Mouse (Mus musculus) MEL (cell line): Measurements from ENCODE around the gene Rps15. TPM values are rescaled to one million over a fixed set of nuclear protein-coding genes. Genes with fewer than 3 reads are reported as not detected.

Experiments
- DNase-seq: peaks from one replicate; pipeline ENCODE4 v3.0.0; 2011; ENCODE audit warnings: low read depth, low spot score
- H3K27ac ChIP-seq: 2 replicates; pipeline ENCODE4 v1.5.1; 2012; ENCODE audit warnings: low read depth, mild to moderate bottlenecking, control low read depth, low read length, moderate library complexity; ENCODE audit not compliant: control insufficient read depth
- H3K27me3 ChIP-seq, 2 experiments: fragments of 150-350 bp in 1 of 2; sonication (generic) in 1 of 2; 2 replicates each; pipeline ENCODE4 v1.6.1; 2012; ENCODE audit warnings: low read length in 2 of 2, mild to moderate bottlenecking in 2 of 2, improper control_type of control experiment in 1 of 2, moderate library complexity in 1 of 2; ENCODE audit not compliant: insufficient read depth in 2 of 2, control insufficient read depth in 1 of 2
- H3K36me3 ChIP-seq, 2 experiments: 2 replicates each; pipeline ENCODE4 v1.6.1; 2012 to 2014; ENCODE audit warnings: low read length in 2 of 2, improper control_type of control experiment in 1 of 2, inconsistent platforms in 1 of 2, mild to moderate bottlenecking in 1 of 2; ENCODE audit not compliant: insufficient read depth in 2 of 2, control insufficient read depth in 1 of 2
- H3K4me1 ChIP-seq, 2 experiments: fragments of 150-350 bp in 1 of 2; sonication (generic) in 1 of 2; 2 replicates each; pipeline ENCODE4 v1.6.1; 2012; ENCODE audit warnings: low read length in 2 of 2, improper control_type of control experiment in 1 of 2, mild to moderate bottlenecking in 1 of 2; ENCODE audit not compliant: insufficient read depth in 2 of 2, control insufficient read depth in 1 of 2
- H3K4me3 ChIP-seq, 2 experiments: fragments of 150-350 bp in 1 of 2; sonication (generic) in 1 of 2; 2 replicates each; pipeline ENCODE4 v1.5.1; 2012; ENCODE audit warnings: low read depth in 2 of 2, low read length in 2 of 2, mild to moderate bottlenecking in 2 of 2, moderate library complexity in 2 of 2, control low read depth in 1 of 2, improper control_type of control experiment in 1 of 2; ENCODE audit not compliant: control insufficient read depth in 1 of 2, insufficient read depth in 1 of 2
- H3K79me2 ChIP-seq: 2 replicates; pipeline ENCODE4 v1.6.1; 2012; ENCODE audit warnings: mild to moderate bottlenecking, low read length, moderate library complexity; ENCODE audit not compliant: control insufficient read depth, poor library complexity, insufficient read depth
- H3K9ac ChIP-seq: 2 replicates; pipeline ENCODE4 v1.6.1; 2012; ENCODE audit warnings: low read depth, mild to moderate bottlenecking, control low read depth, low read length, moderate library complexity; ENCODE audit not compliant: control insufficient read depth, poor library complexity, severe bottlenecking
- H3K9me3 ChIP-seq: fragments of 150-350 bp; sonication (generic); replicated peaks from 2 replicates; pipeline ENCODE4 v1.6.1; 2012; ENCODE audit warnings: mild to moderate bottlenecking, low read length, improper control_type of control experiment, moderate library complexity; ENCODE audit not compliant: insufficient read depth
- CHD1 ChIP-seq: IDR thresholded peaks from 2 replicates; pipeline ENCODE4 v1.6.1; 2012; ENCODE audit warnings: low read depth, mild to moderate bottlenecking, inconsistent platforms, low read length, improper control_type of control experiment
- CHD2 ChIP-seq: IDR thresholded peaks from 2 replicates; pipeline ENCODE4 v1.6.1; 2011; ENCODE audit warnings: low read length, improper control_type of control experiment
- CTCF ChIP-seq, 3 experiments: IDR thresholded peaks in 2 of 3; conservative IDR thresholded peaks in 1 of 3; 2 replicates each; pipeline ENCODE4 v1.5.1; 2011 to 2012; ENCODE audit warnings: low read length in 3 of 3, low read depth in 2 of 3, mild to moderate bottlenecking in 2 of 3, improper control_type of control experiment in 1 of 3, inconsistent platforms in 1 of 3, mixed read lengths in 1 of 3, moderate library complexity in 1 of 3; ENCODE audit not compliant: control insufficient read depth in 1 of 3, insufficient read depth in 1 of 3, poor library complexity in 1 of 3, severe bottlenecking in 1 of 3
- E2F4 ChIP-seq: IDR thresholded peaks from 2 replicates; pipeline ENCODE4 v1.6.1; 2011; ENCODE audit warnings: low read depth, low read length, improper control_type of control experiment, borderline replicate concordance
- EP300 ChIP-seq, 2 experiments: IDR thresholded peaks; 2 replicates each; pipeline ENCODE4 v1.6.1; 2011; ENCODE audit warnings: improper control_type of control experiment in 2 of 2, low read length in 2 of 2, low read depth in 1 of 2, mild to moderate bottlenecking in 1 of 2
- GABPA ChIP-seq: IDR thresholded peaks from 2 replicates; pipeline ENCODE4 v1.6.1; 2012; ENCODE audit warnings: low read depth, mild to moderate bottlenecking, inconsistent platforms, low read length, improper control_type of control experiment, moderate library complexity
- GATA1 ChIP-seq: IDR thresholded peaks from 2 replicates; pipeline ENCODE4 v1.6.1; 2011; ENCODE audit warnings: low read depth, low read length, improper control_type of control experiment
- HCFC1 ChIP-seq: IDR thresholded peaks from 2 replicates; pipeline ENCODE4 v1.6.1; 2012; ENCODE audit warnings: low read depth, mild to moderate bottlenecking, inconsistent platforms, low read length, improper control_type of control experiment, moderate library complexity
- KAT2A ChIP-seq: conservative IDR thresholded peaks from 2 replicates; pipeline ENCODE4 v1.6.1; 2012; ENCODE audit warnings: low read depth, low read length, improper control_type of control experiment, inconsistent platforms
- MAX ChIP-seq: IDR thresholded peaks from 2 replicates; pipeline ENCODE4 v1.6.1; 2011; ENCODE audit warnings: low read length, improper control_type of control experiment
- MAZ ChIP-seq: IDR thresholded peaks from 2 replicates; pipeline ENCODE4 v1.6.1; 2012; ENCODE audit warnings: low read depth, mild to moderate bottlenecking, inconsistent platforms, low read length, improper control_type of control experiment
- MEF2A ChIP-seq: IDR thresholded peaks from 2 replicates; pipeline ENCODE4 v1.6.1; 2014; ENCODE audit warnings: low read depth, mild to moderate bottlenecking, inconsistent platforms, low read length, improper control_type of control experiment; ENCODE audit not compliant: poor library complexity, insufficient replicate concordance, severe bottlenecking; ENCODE audit errors: extremely low read depth
- MYC ChIP-seq: IDR thresholded peaks from 2 replicates; pipeline ENCODE4 v1.6.1; 2011; ENCODE audit warnings: low read depth, mild to moderate bottlenecking, low read length, improper control_type of control experiment, moderate library complexity
- NELFE ChIP-seq: IDR thresholded peaks from 2 replicates; pipeline ENCODE4 v1.6.1; 2011; ENCODE audit warnings: low read depth, low read length, improper control_type of control experiment
- POLR2A ChIP-seq, 2 experiments: IDR thresholded peaks; 2 replicates each; pipeline ENCODE4 v1.6.1; 2011 to 2012; ENCODE audit warnings: low read length in 2 of 2, mild to moderate bottlenecking in 2 of 2, control low read depth in 1 of 2, improper control_type of control experiment in 1 of 2, low read depth in 1 of 2, moderate library complexity in 1 of 2; ENCODE audit not compliant: control insufficient read depth in 1 of 2, insufficient read depth in 1 of 2, poor library complexity in 1 of 2
- POLR2AphosphoS5 ChIP-seq: IDR thresholded peaks from 2 replicates; pipeline ENCODE4 v1.6.1; 2012; ENCODE audit warnings: low read depth, borderline replicate concordance, mild to moderate bottlenecking, inconsistent platforms, low read length, moderate library complexity, mixed read lengths
- SMC3 ChIP-seq: IDR thresholded peaks from 2 replicates; pipeline ENCODE4 v1.6.1; 2011; ENCODE audit warnings: low read depth, low read length, improper control_type of control experiment
- TAL1 ChIP-seq: IDR thresholded peaks from 2 replicates; pipeline ENCODE4 v1.6.1; 2012; ENCODE audit warnings: mild to moderate bottlenecking, inconsistent platforms, low read length, moderate library complexity, mixed read lengths
- TBP ChIP-seq: IDR thresholded peaks from 2 replicates; pipeline ENCODE4 v1.8.0; 2011; ENCODE audit warnings: low read depth, low read length, improper control_type of control experiment
- TCF12 ChIP-seq: IDR thresholded peaks from 2 replicates; pipeline ENCODE4 v1.6.1; 2014; ENCODE audit warnings: low read depth, mild to moderate bottlenecking, inconsistent platforms, low read length, improper control_type of control experiment, moderate library complexity
- USF1 ChIP-seq: IDR thresholded peaks from 2 replicates; pipeline ENCODE4 v1.6.1; 2014; ENCODE audit warnings: low read depth, mild to moderate bottlenecking, inconsistent platforms, low read length, improper control_type of control experiment, moderate library complexity
- USF2 ChIP-seq, 2 experiments: IDR thresholded peaks; 2 replicates each; pipeline ENCODE4 v1.6.1; 2011 to 2012; ENCODE audit warnings: improper control_type of control experiment in 2 of 2, low read length in 2 of 2, borderline replicate concordance in 1 of 2, inconsistent platforms in 1 of 2, low read depth in 1 of 2, mild to moderate bottlenecking in 1 of 2; ENCODE audit not compliant: insufficient read depth in 1 of 2
- ZC3H11A ChIP-seq: IDR thresholded peaks from 2 replicates; pipeline ENCODE4 v1.6.1; 2012; ENCODE audit warnings: low read depth, mild to moderate bottlenecking, inconsistent platforms, low read length, improper control_type of control experiment
- ZMIZ1 ChIP-seq: IDR thresholded peaks from 2 replicates; pipeline ENCODE4 v1.6.1; 2012; ENCODE audit warnings: low read depth, mild to moderate bottlenecking, inconsistent platforms, low read length, improper control_type of control experiment, moderate library complexity
- polyA plus RNA-seq, 2 experiments: library from polyadenylated mRNA; stranded (reverse) in 1 of 2; unstranded in 1 of 2; fragments of >175 nt in 1 of 2; fragments of >200 nt in 1 of 2; gene quantifications; 2 replicates each; pipeline versions ENCODE4 v1.2.1 to v1.2.4; 2012; ENCODE audit warnings: low replicate concordance in 2 of 2, low read depth in 1 of 2; ENCODE audit not compliant: insufficient read length in 2 of 2, insufficient read depth in 1 of 2, missing spikeins in 1 of 2
- total RNA-seq: library from RNA; depleted of rRNA; stranded (reverse); fragments of 300-350 nt; gene quantifications from 2 replicates; pipeline ENCODE4 v1.2.3, GENCODE M21; 2012

Gene Rps15
- total and polyA plus RNA-seq, 3 experiments, result 1,331 to 4,320 (median 3,905) TPM

DNA sequence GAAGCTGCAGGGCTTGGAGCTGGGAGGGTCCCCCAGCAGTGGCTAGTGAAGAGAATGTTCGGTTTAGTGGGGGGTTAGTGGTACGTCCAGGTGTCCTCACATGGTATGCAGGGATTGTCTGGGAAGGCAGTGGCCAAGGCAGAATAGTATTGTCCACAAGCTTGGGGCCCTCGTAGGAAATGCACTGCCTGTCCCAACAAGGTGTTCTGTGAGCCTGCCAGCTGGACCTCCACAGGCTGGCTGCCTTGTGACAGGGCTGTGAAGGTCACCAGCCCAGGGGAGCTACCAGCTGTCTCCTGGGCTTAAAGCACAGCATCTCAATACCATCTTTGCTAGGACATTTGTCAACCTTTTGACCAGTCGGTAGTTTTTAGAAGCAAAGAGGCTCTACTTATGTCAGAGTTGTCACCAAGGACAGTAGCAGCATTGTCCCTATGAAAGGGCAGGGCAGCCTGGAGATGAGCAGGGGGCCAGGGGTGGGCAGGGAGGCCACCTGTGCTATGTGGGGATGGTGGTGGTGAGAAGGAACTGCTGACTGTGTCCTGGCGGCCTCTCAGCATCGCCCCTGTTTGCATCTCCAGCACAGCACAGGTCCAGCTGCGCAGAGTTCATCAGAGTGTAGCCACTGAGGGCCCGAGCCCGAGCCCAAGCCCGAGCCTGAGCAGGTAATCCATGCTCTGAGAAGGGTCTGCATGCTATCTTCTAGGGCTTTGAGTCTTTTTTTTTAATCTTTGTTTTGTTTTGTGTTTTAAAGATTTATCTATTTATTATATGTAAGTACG is 39.6 kb upstream of the Rps15 start:
- H3K9me3 ChIP-seq, result no peaks in the 10 kb centered on the region
- H3K36me3 ChIP-seq, result no peaks in the 10 kb centered on the region; a peak in 2 of 4 replicates
- no peak for DNase-seq
- no peak for TF ChIP-seq GATA1
- no peak for TF ChIP-seq KAT2A
- TF ChIP-seq MAX, result no peak
- TF ChIP-seq USF2 (IDR thresholded peaks at IDR 0.05; ENCODE audit: borderline replicate concordance in 1 of 2, insufficient read depth in 1 of 2, low read depth in 1 of 2, low read length in 2 of 2), result no peak
- no peak for TF ChIP-seq CHD1
- no peak for TF ChIP-seq HCFC1
- TF ChIP-seq MYC, result no peak
- TF ChIP-seq ZMIZ1, result no peak
- no peak for TF ChIP-seq EP300 (IDR thresholded peaks at IDR 0.05; ENCODE audit: low read depth in 1 of 2, low read length in 2 of 2)
- no peak for TF ChIP-seq SMC3
- no peak for TF ChIP-seq POLR2AphosphoS5
- no peak for TF ChIP-seq MEF2A
- TF ChIP-seq TBP, result no peak
- TF ChIP-seq CTCF (IDR thresholded peaks at IDR 0.05 in 2 of 3, conservative IDR thresholded peaks at IDR 0.05 in 1 of 3; ENCODE audit: control insufficient read depth in 1 of 3, insufficient read depth in 1 of 3, low read depth in 2 of 3, low read length in 3 of 3, poor library complexity in 1 of 3, severe bottlenecking in 1 of 3), result no peak
- TF ChIP-seq TCF12, result no peak
- H3K79me2 ChIP-seq, result peaks cover 20% of the 10 kb centered on the region
- peaks cover 0 to 3% of the 10 kb centered on the region in 2 experiments; a peak in 1 of 4 replicates for H3K4me1 ChIP-seq
- no peak overlapping the region for H3K27ac ChIP-seq
- H3K4me3 ChIP-seq, result no peak overlapping the region
- H3K9ac ChIP-seq, result no peak overlapping the region
- H3K27me3 ChIP-seq, result no peaks in the 10 kb centered on the region

DNA sequence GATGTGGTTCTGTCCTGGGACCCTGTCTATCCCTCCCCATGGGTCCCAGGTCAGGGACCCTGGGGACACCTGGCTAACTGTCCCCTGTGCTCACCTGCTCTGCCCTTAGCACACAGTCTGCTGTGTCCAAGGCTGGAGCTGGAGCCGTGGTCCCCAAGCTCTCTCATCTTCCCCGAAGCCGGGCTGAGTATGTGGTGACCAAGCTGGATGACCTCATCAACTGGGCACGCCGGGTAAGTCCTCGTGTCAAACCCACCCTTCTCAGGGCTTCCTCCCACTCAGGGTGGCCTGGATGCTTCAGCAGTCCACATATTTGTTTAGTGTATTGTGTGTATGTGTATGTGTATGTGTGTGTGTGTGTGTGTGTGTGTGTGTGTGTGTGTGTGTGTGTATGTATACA is 38.7 kb upstream of the Rps15 start:
- H3K9me3 ChIP-seq, result no peaks in the 10 kb centered on the region
- H3K4me1 ChIP-seq, result peaks cover 0 to 3% of the 10 kb centered on the region in 2 experiments; a peak in 1 of 4 replicates
- DNase-seq, result no peak
- H3K36me3 ChIP-seq, result no peaks in the 10 kb centered on the region; a peak in 1 of 4 replicates
- no peak overlapping the region for H3K9ac ChIP-seq
- no peak overlapping the region for H3K4me3 ChIP-seq
- H3K27ac ChIP-seq, result no peak overlapping the region
- no peaks in the 10 kb centered on the region for H3K27me3 ChIP-seq
- TF ChIP-seq CHD2 (no peak), GABPA (no peak), TAL1 (no peak), EP300 (IDR thresholded peaks at IDR 0.05; ENCODE audit: low read depth in 1 of 2, low read length in 2 of 2) (no peak), ZC3H11A (no peak), E2F4 (no peak), NELFE (no peak), POLR2A (IDR thresholded peaks at IDR 0.05; ENCODE audit: control insufficient read depth in 1 of 2, insufficient read depth in 1 of 2, low read depth in 1 of 2, low read length in 2 of 2, poor library complexity in 1 of 2) (no peak), USF2 (IDR thresholded peaks at IDR 0.05; ENCODE audit: borderline replicate concordance in 1 of 2, insufficient read depth in 1 of 2, low read depth in 1 of 2, low read length in 2 of 2) (no peak), MAX (no peak), MAZ (no peak), USF1 (no peak), SMC3 (no peak)
- H3K79me2 ChIP-seq, result peaks cover 20% of the 10 kb centered on the region
